Mouse (Mus musculus) bone marrow, adult 2 months (tissue): ENCODE results near the gene Copg2.

ENCODE experiments used
- CTCF ChIP-seq: fragments of 200-500 bp; IDR thresholded peaks from 2 replicates; pipeline ENCODE4 v1.5.1; 2011; ENCODE audit warnings: low read length, control low read depth; ENCODE audit not compliant: control insufficient read depth, insufficient read depth
- POLR2A ChIP-seq: fragments of 200-500 bp; IDR thresholded peaks from 2 replicates; pipeline ENCODE4 v1.6.1; 2011; ENCODE audit warnings: low read depth, mild to moderate bottlenecking, control low read depth, low read length, borderline replicate concordance; ENCODE audit not compliant: control insufficient read depth

- TF ChIP-seq CTCF (no peak), POLR2A (no peak)
These were observed 11.7 kb downstream of the Copg2 start for GRCm38 (mm10) chr6:30884856-30885255.
